Mouse (Mus musculus) heart, embryonic 13.5 days (tissue): ENCODE results near the gene Tmem245. TPM values are rescaled to one million over a fixed set of nuclear protein-coding genes. Genes with fewer than 3 reads are reported as not detected.

ENCODE experiments used
- ATAC-seq: fragments of 200-750 bp; cut with Nextera tagmentation; 2 replicates; pipeline ENCODE4 v1.8.0; 2017; ENCODE audit warnings: moderate TSS enrichment; ENCODE audit not compliant: insufficient number of reproducible peaks, low FRiP score, low TSS enrichment; ENCODE audit errors: extremely low read depth
- H3K27ac ChIP-seq: fragments of 300-500 bp; sonication (generic); replicated peaks from 2 replicates; pipeline ENCODE4 v1.5.1; 2015; ENCODE audit warnings: moderate library complexity, mild to moderate bottlenecking, inconsistent platforms
- H3K27me3 ChIP-seq: fragments of 300-500 bp; sonication (generic); replicated peaks from 2 replicates; pipeline ENCODE4 v1.6.1; 2015; ENCODE audit warnings: mild to moderate bottlenecking, inconsistent platforms
- H3K36me3 ChIP-seq: fragments of 300-500 bp; sonication (generic); 2 replicates; pipeline ENCODE4 v1.6.1; 2015; ENCODE audit warnings: mild to moderate bottlenecking, inconsistent platforms
- H3K4me1 ChIP-seq: fragments of 300-500 bp; sonication (generic); 2 replicates; pipeline ENCODE4 v1.6.1; 2015; ENCODE audit warnings: inconsistent platforms
- H3K4me2 ChIP-seq: fragments of 300-500 bp; sonication (generic); 2 replicates; pipeline ENCODE4 v1.6.1; 2015; ENCODE audit warnings: inconsistent platforms, mild to moderate bottlenecking, moderate library complexity
- H3K4me3 ChIP-seq: fragments of 300-500 bp; sonication (generic); 2 replicates; pipeline ENCODE4 v1.5.1; 2015; ENCODE audit warnings: moderate library complexity, mild to moderate bottlenecking, inconsistent platforms
- H3K9ac ChIP-seq: fragments of 300-500 bp; sonication (generic); 2 replicates; pipeline ENCODE4 v1.6.1; 2015; ENCODE audit warnings: inconsistent platforms, mild to moderate bottlenecking, moderate library complexity
- H3K9me3 ChIP-seq: fragments of 300-500 bp; sonication (generic); 2 replicates; pipeline ENCODE4 v1.6.1; 2016; ENCODE audit warnings: inconsistent platforms
- WGBS: fragments of 180-500 bp; shearing (Covaris S2); methylation state at CpG from one replicate; pipeline ENCODE4 v1.1.7; 2015; ENCODE audit warnings: mixed read lengths; 5-methylcytosine and 5-hydroxymethylcytosine counted together
- polyA plus RNA-seq: library from polyadenylated mRNA; unstranded; fragments of >200 nt; fragmentation: Nextera tagmentation; extraction: Ambion mirVana; gene quantifications from 2 replicates; pipeline ENCODE4 v1.2.1, GENCODE M21; 2015

The Tmem245 gene
- polyA plus RNA-seq, result 14.9 and 17.1 TPM in 2 replicates

- Histone ChIP-seq H3K27ac (peak within 1 kb of the TSS; percentile 93), H3K9me3 (no peaks in the 10 kb centered on the region), H3K27me3 (no peaks in the 10 kb centered on the region), H3K4me2 (peak within 1 kb of the TSS; percentile 79), H3K4me1 (peaks cover 47% of the 10 kb centered on the region), H3K4me3 (peak within 1 kb of the TSS; percentile 85), H3K36me3 (no peaks in the 10 kb centered on the region), H3K9ac (peak within 1 kb of the TSS; percentile 97)
- peak; percentile 88 for ATAC-seq
- under 1% methylated on average over 107 of the region's 107 CpGs for WGBS
Observed at GRCm38 (mm10) chr4:56946641-56947640, at the start of gene Tmem245. Gene Tmem245, minus strand, starts transcription at chr4:56947437.

GRCm38 (mm10) chr4:56993331-56993730, 46.1 kb upstream of the Tmem245 start:
- ATAC-seq, result no peak
- Histone ChIP-seq H3K9ac (no peak overlapping the region), H3K4me2 (no peak overlapping the region), H3K4me3 (no peak overlapping the region), H3K27me3 (peaks cover 48% of the 10 kb centered on the region), H3K27ac (no peak overlapping the region), H3K9me3 (peaks cover 6% of the 10 kb centered on the region), H3K36me3 (no peaks in the 10 kb centered on the region), H3K4me1 (peaks cover 9% of the 10 kb centered on the region)
- 74% methylated on average over 7 of the region's 7 CpGs for WGBS

- peaks cover 60% of the 10 kb centered on the region for H3K27me3 ChIP-seq
- no peaks in the 10 kb centered on the region for H3K36me3 ChIP-seq
- H3K27ac ChIP-seq, result no peak overlapping the region
- H3K4me1 ChIP-seq, result peaks cover 9% of the 10 kb centered on the region
- no peak for ATAC-seq
- 56% methylated on average over 2 of the region's 2 CpGs for WGBS
- H3K4me3 ChIP-seq, result no peak overlapping the region
- H3K9ac ChIP-seq, result no peak overlapping the region
- no peak overlapping the region for H3K4me2 ChIP-seq
- peaks cover 8% of the 10 kb centered on the region for H3K9me3 ChIP-seq
Observed at GRCm38 (mm10) chr4:56991951-56992350, 44.7 kb upstream of the Tmem245 start.

- 1% methylated on average over 37 of the region's 44 CpGs for WGBS
- Histone ChIP-seq H3K27ac (no peak within 1 kb of the TSS), H3K36me3 (no peaks in the 10 kb centered on the region), H3K4me1 (peaks cover 9% of the 10 kb centered on the region), H3K4me3 (peak within 1 kb of the TSS; percentile 68), H3K4me2 (peak within 1 kb of the TSS; percentile 99), H3K9ac (peak within 1 kb of the TSS; percentile 81), H3K9me3 (peaks cover 8% of the 10 kb centered on the region), H3K27me3 (peaks cover 63% of the 10 kb centered on the region)
- ATAC-seq, result no peak
Observed at GRCm38 (mm10) chr4:56990215-56990584, 43.0 kb upstream of the Tmem245 start, which contains the start of gene Frrs1l. Gene Frrs1l, minus strand, starts transcription at chr4:56990391.

- peak overlapping the region; percentile 99 for H3K4me2 ChIP-seq
- H3K27ac ChIP-seq, result no peak overlapping the region
- ATAC-seq, result no peak
- peak overlapping the region; percentile 81 for H3K9ac ChIP-seq
- H3K4me3 ChIP-seq, result peak overlapping the region; percentile 68
- peaks cover 63% of the 10 kb centered on the region for H3K27me3 ChIP-seq
- no peaks in the 10 kb centered on the region for H3K36me3 ChIP-seq
- 3% methylated on average over 45 of the region's 45 CpGs for WGBS
- H3K9me3 ChIP-seq, result peaks cover 8% of the 10 kb centered on the region
- H3K4me1 ChIP-seq, result peaks cover 9% of the 10 kb centered on the region
Observed at GRCm38 (mm10) chr4:56989431-56990214, 42.4 kb upstream of the Tmem245 start.

- H3K9me3 ChIP-seq, result no peaks in the 10 kb centered on the region
- no peak overlapping the region for H3K4me3 ChIP-seq
- H3K27ac ChIP-seq, result no peak overlapping the region
- no peaks in the 10 kb centered on the region for H3K27me3 ChIP-seq
- no peak overlapping the region for H3K4me2 ChIP-seq
- no peak for ATAC-seq
- H3K36me3 ChIP-seq, result no peaks in the 10 kb centered on the region
- 46% methylated on average over 7 of the region's 7 CpGs for WGBS
- H3K9ac ChIP-seq, result no peak overlapping the region
- H3K4me1 ChIP-seq, result peaks cover 12% of the 10 kb centered on the region
Observed at GRCm38 (mm10) chr4:56965586-56966179, 18.4 kb upstream of the Tmem245 start.

- Histone ChIP-seq H3K4me3 (no peak overlapping the region), H3K27ac (no peak overlapping the region), H3K9ac (no peak overlapping the region), H3K4me1 (peaks cover 12% of the 10 kb centered on the region), H3K9me3 (no peaks in the 10 kb centered on the region), H3K36me3 (no peaks in the 10 kb centered on the region), H3K4me2 (no peak overlapping the region), H3K27me3 (no peaks in the 10 kb centered on the region)
- ATAC-seq, result no peak
- 84% methylated on average over 6 of the region's 6 CpGs for WGBS
Observed at GRCm38 (mm10) chr4:56963687-56964086, 16.4 kb upstream of the Tmem245 start.

- WGBS, result 50% methylated on average over 12 of the region's 12 CpGs
Observed at GRCm38 (mm10) chr4:56961320-56961925, 14.2 kb upstream of the Tmem245 start.

GRCm38 (mm10) chr4:56957518-56957917, 10.3 kb upstream of the Tmem245 start:
- no peak for ATAC-seq
- Histone ChIP-seq H3K36me3 (no peaks in the 10 kb centered on the region), H3K9me3 (no peaks in the 10 kb centered on the region), H3K4me1 (peaks cover 25% of the 10 kb centered on the region), H3K9ac (no peak overlapping the region), H3K27me3 (no peaks in the 10 kb centered on the region), H3K27ac (no peak overlapping the region), H3K4me3 (no peak overlapping the region), H3K4me2 (peak overlapping the region; percentile 18; the same call in 1 of the 2 replicates)
- 33% methylated on average over 9 of the region's 9 CpGs for WGBS

More at GRCm38 (mm10) chr4:56961320-56961925, 14.2 kb upstream of the Tmem245 start:
- Histone ChIP-seq H3K9me3 (no peaks in the 10 kb centered on the region), H3K4me1 (peaks cover 21% of the 10 kb centered on the region), H3K27me3 (no peaks in the 10 kb centered on the region), H3K9ac (no peak overlapping the region), H3K4me3 (no peak overlapping the region), H3K36me3 (no peaks in the 10 kb centered on the region), H3K27ac (0 out of 2 replicates have a peak overlapping the region, but pooled peaks have one; percentile 28), H3K4me2 (no peak overlapping the region)
- no peak for ATAC-seq

- no peak overlapping the region for H3K9ac ChIP-seq
- H3K4me2 ChIP-seq, result no peak overlapping the region
- H3K27ac ChIP-seq, result no peak overlapping the region
- WGBS, result 56% methylated on average over 6 of the region's 6 CpGs
- ATAC-seq, result no peak
- no peaks in the 10 kb centered on the region for H3K27me3 ChIP-seq
- H3K36me3 ChIP-seq, result no peaks in the 10 kb centered on the region
- no peak overlapping the region for H3K4me3 ChIP-seq
- H3K4me1 ChIP-seq, result peaks cover 13% of the 10 kb centered on the region
- no peaks in the 10 kb centered on the region for H3K9me3 ChIP-seq
Observed at GRCm38 (mm10) chr4:56953235-56953634, 6.0 kb upstream of the Tmem245 start.
